Mouse (Mus musculus): ENCODE measurements around the gene Phf5a. TPM values are rescaled to one million over a fixed set of nuclear protein-coding genes. Genes with fewer than 3 reads are reported as not detected.

The Phf5a gene
- polyA plus RNA-seq, 1 experiment from 2014 or later, result 145 TPM

GRCm38 (mm10) chr15:81904939-81905338 lies 33.2 kb upstream of the Phf5a start:
- no peak for ATAC-seq (ENCODE audit: insufficient number of reproducible peaks, insufficient read depth, low FRiP score, low TSS enrichment)
- peaks cover 81% of the 10 kb centered on the region for H3K36me3 ChIP-seq
- no peak overlapping the region for H3K4me2 ChIP-seq (replicated peaks)
- H3K4me3 ChIP-seq, result no peak overlapping the region
- WGBS, result 41% methylated on average over 2 of the region's 2 CpGs
- no peak overlapping the region for H3K9ac ChIP-seq
- no peak overlapping the region for H3K27ac ChIP-seq
- no peaks in the 10 kb centered on the region for H3K4me1 ChIP-seq
- no peaks in the 10 kb centered on the region for H3K27me3 ChIP-seq
- no peaks in the 10 kb centered on the region for H3K9me3 ChIP-seq

- Histone ChIP-seq H3K27me3 (no peaks in the 10 kb centered on the region), H3K4me2 (replicated peaks) (no peak overlapping the region), H3K4me3 (no peak overlapping the region), H3K9ac (no peak overlapping the region), H3K9me3 (no peaks in the 10 kb centered on the region), H3K4me1 (no peaks in the 10 kb centered on the region), H3K27ac (no peak overlapping the region), H3K36me3 (peaks cover 75% of the 10 kb centered on the region)
- 88% methylated on average over 2 of the region's 2 CpGs for WGBS
- ATAC-seq (ENCODE audit: insufficient number of reproducible peaks, insufficient read depth, low FRiP score, low TSS enrichment), result no peak
Measured at GRCm38 (mm10) chr15:81898751-81899150, 27.0 kb upstream of the Phf5a start.

- H3K4me2 ChIP-seq (replicated peaks), result no peak overlapping the region
- no peaks in the 10 kb centered on the region for H3K9me3 ChIP-seq
- H3K9ac ChIP-seq, result no peak overlapping the region
- ATAC-seq (ENCODE audit: insufficient number of reproducible peaks, insufficient read depth, low FRiP score, low TSS enrichment), result no peak
- H3K27ac ChIP-seq, result no peak overlapping the region
- WGBS, result 91% methylated on average over 5 of the region's 5 CpGs
- H3K27me3 ChIP-seq, result no peaks in the 10 kb centered on the region
- H3K4me1 ChIP-seq, result no peaks in the 10 kb centered on the region
- H3K36me3 ChIP-seq, result peaks cover 65% of the 10 kb centered on the region
- no peak overlapping the region for H3K4me3 ChIP-seq
Measured at GRCm38 (mm10) chr15:81897607-81898285, 26.0 kb upstream of the Phf5a start.

- Histone ChIP-seq H3K9me3 (no peaks in the 10 kb centered on the region), H3K27me3 (no peaks in the 10 kb centered on the region), H3K4me1 (no peaks in the 10 kb centered on the region), H3K4me2 (replicated peaks) (no peak overlapping the region), H3K36me3 (peaks cover 73% of the 10 kb centered on the region), H3K4me3 (no peak overlapping the region), H3K9ac (no peak overlapping the region), H3K27ac (no peak overlapping the region)
- ATAC-seq (ENCODE audit: insufficient number of reproducible peaks, insufficient read depth, low FRiP score, low TSS enrichment), result no peak
- 86% methylated on average over 2 of the region's 2 CpGs for WGBS
Measured at GRCm38 (mm10) chr15:81896407-81896806, 24.7 kb upstream of the Phf5a start.

- no peaks in the 10 kb centered on the region for H3K27me3 ChIP-seq
- WGBS, result 91% methylated on average over 1 of the region's 1 CpGs
- no peaks in the 10 kb centered on the region for H3K9me3 ChIP-seq
- H3K9ac ChIP-seq, result no peak overlapping the region
- H3K4me3 ChIP-seq, result no peak overlapping the region
- H3K4me1 ChIP-seq, result no peaks in the 10 kb centered on the region
- H3K4me2 ChIP-seq (replicated peaks), result no peak overlapping the region
- H3K27ac ChIP-seq, result no peak overlapping the region
- H3K36me3 ChIP-seq, result peaks cover 75% of the 10 kb centered on the region
- no peak for ATAC-seq (ENCODE audit: insufficient number of reproducible peaks, insufficient read depth, low FRiP score, low TSS enrichment)
Measured at GRCm38 (mm10) chr15:81894002-81894401, 22.3 kb upstream of the Phf5a start.

- Histone ChIP-seq H3K4me1 (no peaks in the 10 kb centered on the region), H3K4me3 (no peak overlapping the region), H3K27me3 (no peaks in the 10 kb centered on the region), H3K27ac (no peak overlapping the region), H3K9ac (no peak overlapping the region), H3K36me3 (peaks cover 57% of the 10 kb centered on the region), H3K9me3 (no peaks in the 10 kb centered on the region), H3K4me2 (replicated peaks) (no peak overlapping the region)
- WGBS, result 93% methylated on average over 8 of the region's 8 CpGs
- ATAC-seq (ENCODE audit: insufficient number of reproducible peaks, insufficient read depth, low FRiP score, low TSS enrichment), result no peak
Measured at GRCm38 (mm10) chr15:81891822-81892580, 20.3 kb upstream of the Phf5a start.

- H3K36me3 ChIP-seq, result peaks cover 53% of the 10 kb centered on the region
- no peak overlapping the region for H3K4me3 ChIP-seq
- no peak overlapping the region for H3K4me2 ChIP-seq (replicated peaks)
- H3K9ac ChIP-seq, result no peak overlapping the region
- ATAC-seq (ENCODE audit: insufficient number of reproducible peaks, insufficient read depth, low FRiP score, low TSS enrichment), result no peak
- no peaks in the 10 kb centered on the region for H3K27me3 ChIP-seq
- H3K27ac ChIP-seq, result no peak overlapping the region
- WGBS, result 87% methylated on average over 7 of the region's 7 CpGs
- no peaks in the 10 kb centered on the region for H3K4me1 ChIP-seq
- no peaks in the 10 kb centered on the region for H3K9me3 ChIP-seq
Measured at GRCm38 (mm10) chr15:81891140-81891802, 19.6 kb upstream of the Phf5a start.

- Histone ChIP-seq H3K4me1 (no peaks in the 10 kb centered on the region), H3K4me2 (replicated peaks) (no peak overlapping the region), H3K9ac (no peak overlapping the region), H3K9me3 (no peaks in the 10 kb centered on the region), H3K4me3 (no peak overlapping the region), H3K36me3 (peaks cover 39% of the 10 kb centered on the region), H3K27me3 (no peaks in the 10 kb centered on the region), H3K27ac (no peak overlapping the region)
- 95% methylated on average over 7 of the region's 7 CpGs for WGBS
- no peak for ATAC-seq (ENCODE audit: insufficient number of reproducible peaks, insufficient read depth, low FRiP score, low TSS enrichment)
Measured at GRCm38 (mm10) chr15:81889175-81889574, 17.5 kb upstream of the Phf5a start.

- Histone ChIP-seq H3K27me3 (no peaks in the 10 kb centered on the region), H3K9me3 (no peaks in the 10 kb centered on the region), H3K4me1 (no peaks in the 10 kb centered on the region), H3K27ac (no peak overlapping the region), H3K4me2 (replicated peaks) (no peak overlapping the region), H3K36me3 (peaks cover 31% of the 10 kb centered on the region), H3K9ac (no peak overlapping the region), H3K4me3 (no peak overlapping the region)
- WGBS, result 92% methylated on average over 6 of the region's 6 CpGs
- no peak for ATAC-seq (ENCODE audit: insufficient number of reproducible peaks, insufficient read depth, low FRiP score, low TSS enrichment)
Measured at GRCm38 (mm10) chr15:81886795-81887550, 15.3 kb upstream of the Phf5a start.

GRCm38 (mm10) chr15:81885418-81885934 lies 13.8 kb upstream of the Phf5a start:
- no peak overlapping the region for H3K4me3 ChIP-seq

GRCm38 (mm10) chr15:81882348-81882747 lies 10.6 kb upstream of the Phf5a start:
- no peaks in the 10 kb centered on the region for H3K27me3 ChIP-seq
- peaks cover 4% of the 10 kb centered on the region; the same call in 1 of the 2 replicates for H3K36me3 ChIP-seq
- no peak overlapping the region for H3K4me3 ChIP-seq
- no peak overlapping the region for H3K9ac ChIP-seq
- H3K9me3 ChIP-seq, result no peaks in the 10 kb centered on the region
- H3K4me1 ChIP-seq, result no peaks in the 10 kb centered on the region
- ATAC-seq (ENCODE audit: insufficient number of reproducible peaks, insufficient read depth, low FRiP score, low TSS enrichment), result no peak
- no peak overlapping the region for H3K4me2 ChIP-seq (replicated peaks)
- H3K27ac ChIP-seq, result no peak overlapping the region
- 91% methylated on average over 3 of the region's 3 CpGs for WGBS

More at GRCm38 (mm10) chr15:81885418-81885934, 13.8 kb upstream of the Phf5a start:
- Histone ChIP-seq H3K4me2 (replicated peaks) (no peak overlapping the region), H3K27ac (no peak overlapping the region), H3K36me3 (peaks cover 19% of the 10 kb centered on the region), H3K4me1 (no peaks in the 10 kb centered on the region), H3K9ac (no peak overlapping the region), H3K9me3 (no peaks in the 10 kb centered on the region), H3K27me3 (no peaks in the 10 kb centered on the region)
- 81% methylated on average over 3 of the region's 3 CpGs for WGBS
- no peak for ATAC-seq (ENCODE audit: insufficient number of reproducible peaks, insufficient read depth, low FRiP score, low TSS enrichment)

All from embryonic facial prominence, embryonic 12.5 days (tissue).